Mouse (Mus musculus) forebrain, embryonic 14.5 days (tissue): Measurements from ENCODE around the gene Phc3. TPM values are rescaled to one million over a fixed set of nuclear protein-coding genes. Genes with fewer than 3 reads are reported as not detected.

Experiments used
- ATAC-seq: fragments of 200-750 bp; cut with Nextera tagmentation; 2 replicates; pipeline ENCODE4 v1.8.0; 2017; ENCODE audit warnings: mild to moderate bottlenecking, moderate library complexity
- DNase-seq: peaks from one replicate; pipeline ENCODE4 v3.0.0-alpha.2; 2015; ENCODE audit warnings: low spot score
- H3K27ac ChIP-seq: fragments of 300-500 bp; sonication (generic); 2 replicates; pipeline ENCODE4 v1.5.1; 2014; ENCODE audit warnings: low read depth, mild to moderate bottlenecking, control low read depth, low read length, moderate library complexity
- H3K27me3 ChIP-seq: fragments of 300-500 bp; sonication (generic); replicated peaks from 2 replicates; pipeline ENCODE4 v1.6.1; 2014; ENCODE audit warnings: low read length, control low read depth, mixed read lengths; ENCODE audit not compliant: control insufficient read depth, insufficient read depth
- H3K36me3 ChIP-seq: fragments of 300-500 bp; sonication (generic); 2 replicates; pipeline ENCODE4 v1.6.1; 2014; ENCODE audit warnings: low read length, control low read depth; ENCODE audit not compliant: control insufficient read depth, insufficient read depth
- H3K4me1 ChIP-seq: fragments of 300-500 bp; sonication (generic); 2 replicates; pipeline ENCODE4 v1.6.1; 2014; ENCODE audit warnings: antibody characterized with exemption, low read length, control low read depth; ENCODE audit not compliant: control insufficient read depth, insufficient read depth
- H3K4me2 ChIP-seq: fragments of 300-500 bp; sonication (generic); 2 replicates; pipeline ENCODE4 v1.6.1; 2014; ENCODE audit warnings: mild to moderate bottlenecking, control low read depth, low read length
- H3K4me3 ChIP-seq: fragments of 300-500 bp; sonication (generic); 2 replicates; pipeline ENCODE4 v1.5.1; 2014; ENCODE audit warnings: low read depth, low read length, control low read depth
- H3K9ac ChIP-seq: fragments of 300-500 bp; sonication (generic); 2 replicates; pipeline ENCODE4 v1.6.1; 2014; ENCODE audit warnings: mild to moderate bottlenecking, low read length, control low read depth, moderate library complexity
- H3K9me3 ChIP-seq: fragments of 300-500 bp; sonication (generic); replicated peaks from 2 replicates; pipeline ENCODE4 v1.6.1; 2016; ENCODE audit warnings: low read length, control low read depth, mixed read lengths; ENCODE audit not compliant: control insufficient read depth
- WGBS: fragments of 180-500 bp; shearing (Covaris S2); extraction: QIAGEN DNeasy Blood & Tissue Kit; methylation state at CpG from one replicate; pipeline ENCODE4 v1.1.7; 2014; 5-methylcytosine and 5-hydroxymethylcytosine counted together
- polyA plus RNA-seq: library from polyadenylated mRNA; unstranded; fragments of >200 nt; fragmentation: Nextera tagmentation; extraction: Ambion mirVana; gene quantifications from 2 replicates; pipeline ENCODE4 v1.2.1, GENCODE M21; 2014

Gene Phc3
- polyA plus RNA-seq, 1 experiment from 2014 or later, result 4.8 TPM

DNA sequence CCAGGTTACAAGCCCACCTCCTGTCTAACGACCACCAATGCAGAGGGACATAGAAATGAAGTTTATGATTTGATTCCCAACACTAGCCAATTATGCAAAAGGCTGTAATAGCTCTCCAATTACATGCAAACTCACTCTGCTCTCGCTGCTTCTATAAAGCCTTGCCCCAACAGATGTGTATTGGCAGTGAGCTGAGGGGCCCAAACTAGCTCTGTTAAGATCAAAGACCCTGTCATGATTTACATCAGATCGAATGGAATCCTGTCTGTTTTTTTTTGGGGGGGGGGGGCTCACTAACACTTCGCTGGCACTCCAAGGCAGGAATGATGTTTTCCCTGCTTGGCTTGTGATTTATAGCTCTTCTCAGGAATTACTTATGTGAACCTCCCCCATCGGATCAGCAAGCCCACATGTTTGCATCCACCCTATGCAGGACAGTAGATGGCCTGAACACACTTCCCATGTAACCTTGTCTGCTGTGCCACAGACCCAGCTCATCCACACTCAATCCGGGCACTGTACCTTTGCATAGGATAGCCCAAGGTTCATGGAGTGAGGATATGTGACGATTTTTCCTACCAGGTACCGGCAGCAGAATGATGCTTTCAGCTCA lies 13.8 kb upstream of the Phc3 start:
- Histone ChIP-seq H3K9me3 (no peaks in the 10 kb centered on the region), H3K9ac (no peak overlapping the region), H3K4me1 (no peaks in the 10 kb centered on the region), H3K27ac (no peak overlapping the region), H3K27me3 (no peaks in the 10 kb centered on the region), H3K36me3 (no peaks in the 10 kb centered on the region), H3K4me2 (no peak overlapping the region), H3K4me3 (no peak overlapping the region)
- WGBS, result 62% methylated on average over 8 of the region's 8 CpGs
- no peak for DNase-seq
- no peak for ATAC-seq

DNA sequence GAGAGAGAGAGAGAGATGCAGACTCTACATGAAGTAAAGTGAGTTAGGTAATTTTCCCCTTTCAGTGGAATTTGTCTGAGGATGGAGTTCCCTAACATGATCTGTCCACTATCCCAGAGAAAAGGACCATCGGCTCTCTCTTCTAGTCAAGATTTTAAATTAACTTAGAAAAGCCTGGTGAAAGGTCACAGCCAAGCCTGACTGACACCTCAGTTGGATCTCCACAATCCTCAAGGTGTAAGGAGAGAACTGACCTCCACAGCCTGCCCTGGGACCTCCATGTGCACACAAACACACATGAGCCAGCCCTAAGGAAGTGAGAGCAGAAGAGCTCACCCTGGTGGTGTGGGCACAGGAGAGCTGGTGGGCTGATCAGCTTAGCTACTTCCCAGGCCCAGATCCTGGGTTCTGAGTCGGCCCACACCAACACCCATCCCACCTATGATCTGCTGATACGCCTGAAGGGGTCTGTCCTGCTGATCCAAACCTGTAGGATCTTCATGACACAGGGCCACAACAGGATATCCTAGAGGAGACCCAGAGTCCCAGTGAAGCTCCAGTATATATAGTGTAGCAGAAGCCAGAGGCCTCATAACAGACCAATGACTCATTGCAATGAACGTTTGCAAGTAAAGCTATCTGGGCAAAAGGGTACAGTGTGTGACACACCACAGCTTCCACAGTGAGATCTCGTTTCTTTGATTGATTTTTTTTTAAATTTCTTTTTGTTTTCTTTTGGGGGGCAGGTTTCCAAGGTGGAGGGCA lies 12.6 kb upstream of the Phc3 start:
- Histone ChIP-seq H3K27ac (no peak overlapping the region), H3K36me3 (no peaks in the 10 kb centered on the region)

DNA sequence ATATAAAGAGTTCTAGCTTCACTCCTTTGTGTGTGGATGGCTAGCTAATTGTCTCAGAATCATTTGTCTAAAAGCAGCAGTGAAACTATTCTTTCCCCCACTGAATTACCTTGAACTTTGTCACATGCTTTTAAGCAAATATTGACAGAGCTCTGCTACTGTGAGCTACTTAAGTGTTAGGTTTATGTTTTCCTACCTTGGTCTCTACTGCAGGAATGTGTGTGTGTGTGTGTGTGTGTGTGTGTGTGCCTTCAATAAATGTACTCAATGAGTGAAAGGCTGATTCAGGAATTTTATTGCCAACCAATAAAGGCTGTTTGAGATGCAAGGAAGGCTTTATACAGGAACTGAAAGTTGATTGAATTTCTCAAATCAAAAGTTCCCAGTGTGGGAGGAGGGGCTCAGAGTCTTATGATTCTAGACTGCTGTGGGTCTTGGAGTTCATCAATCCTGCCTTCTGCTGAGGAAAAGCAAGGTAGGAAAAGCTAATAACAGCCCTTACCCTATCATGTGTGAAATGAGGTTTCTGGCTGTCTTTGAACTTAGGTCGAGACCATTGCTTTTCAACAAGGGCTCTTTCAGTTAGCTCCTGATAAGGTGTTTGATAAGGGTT lies 7.9 kb upstream of the Phc3 start:
- Histone ChIP-seq H3K4me3 (no peak overlapping the region), H3K36me3 (no peaks in the 10 kb centered on the region), H3K4me1 (no peaks in the 10 kb centered on the region), H3K27me3 (no peaks in the 10 kb centered on the region), H3K9ac (no peak overlapping the region), H3K27ac (no peak overlapping the region), H3K4me2 (no peak overlapping the region), H3K9me3 (no peaks in the 10 kb centered on the region)
- no peak for DNase-seq
- no peak for ATAC-seq
- WGBS, result 78% methylated on average over 1 of the region's 1 CpGs

More for the DNA sequence above, 12.6 kb upstream of the Phc3 start:
- Histone ChIP-seq H3K27me3 (no peaks in the 10 kb centered on the region), H3K4me3 (no peak overlapping the region), H3K9ac (no peak overlapping the region), H3K4me2 (no peak overlapping the region), H3K4me1 (no peaks in the 10 kb centered on the region), H3K9me3 (no peaks in the 10 kb centered on the region)
- no peak for ATAC-seq
- WGBS, result 84% methylated on average over 5 of the region's 5 CpGs
- no peak for DNase-seq

DNA sequence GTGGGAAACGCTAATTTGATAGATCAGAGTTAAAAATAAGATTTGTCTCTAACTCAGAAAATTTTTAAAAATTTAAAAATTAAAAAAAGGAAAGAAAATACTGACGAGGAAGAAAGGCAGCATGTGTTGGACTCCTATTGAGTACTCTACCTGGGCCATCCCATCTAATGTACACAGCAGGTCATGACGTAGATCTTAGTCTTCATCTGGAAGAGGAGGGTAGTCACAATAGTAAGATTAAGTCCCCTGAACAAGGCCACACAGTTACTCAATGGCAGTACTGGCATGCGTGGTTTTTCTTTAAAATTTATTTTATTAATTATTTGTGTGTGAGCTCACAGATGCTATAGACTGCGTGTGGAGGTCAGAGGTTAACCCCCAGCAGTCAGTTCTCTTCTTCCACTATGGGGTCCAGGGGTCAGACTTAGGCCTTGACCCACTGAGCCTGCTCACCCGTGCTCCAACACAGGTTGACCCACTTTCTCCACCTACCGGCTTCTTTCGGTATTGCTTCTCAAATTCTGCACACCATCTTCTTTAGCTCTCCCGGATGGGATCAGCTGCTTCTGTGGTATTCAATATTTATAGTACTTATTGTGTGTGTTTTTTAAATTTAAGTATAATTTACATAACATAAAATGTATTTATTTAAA lies 6.0 kb upstream of the Phc3 start:
- no peaks in the 10 kb centered on the region for H3K4me1 ChIP-seq
- DNase-seq (peak; percentile 68), ATAC-seq (peak; percentile 37; the same call in 1 of the 2 replicates)
- no peak overlapping the region for H3K4me2 ChIP-seq
- no peak overlapping the region for H3K27ac ChIP-seq
- H3K9ac ChIP-seq, result no peak overlapping the region
- no peaks in the 10 kb centered on the region for H3K9me3 ChIP-seq
- H3K36me3 ChIP-seq, result no peaks in the 10 kb centered on the region
- WGBS, result 41% methylated on average over 9 of the region's 9 CpGs
- no peaks in the 10 kb centered on the region for H3K27me3 ChIP-seq
- no peak overlapping the region for H3K4me3 ChIP-seq

DNA sequence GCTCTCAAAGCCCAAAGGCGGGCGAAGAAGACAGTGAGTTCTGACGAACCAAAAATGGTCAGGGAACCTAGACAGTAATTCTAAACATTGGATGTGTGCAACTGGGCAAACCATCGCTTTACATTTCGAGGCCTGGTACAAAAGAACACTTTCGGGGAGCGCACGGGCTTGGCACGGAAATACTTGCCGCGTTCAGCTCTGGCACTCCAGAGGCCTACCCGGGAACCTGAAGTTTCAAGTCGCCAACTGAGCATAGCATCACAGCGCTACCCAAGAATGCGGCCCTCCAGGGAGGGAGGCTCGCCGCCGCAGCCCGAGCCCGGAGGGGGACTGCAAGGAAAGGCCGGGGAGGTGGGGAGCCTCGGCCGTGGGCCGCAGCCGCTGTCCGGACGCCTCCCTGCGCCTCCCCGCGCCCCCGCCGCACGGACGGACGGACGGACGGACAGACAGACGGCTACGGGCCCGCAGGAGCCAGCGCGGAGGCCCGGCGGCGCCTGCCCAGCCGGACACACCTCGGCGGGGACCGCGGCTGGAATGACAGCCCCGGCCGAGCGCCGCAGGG lies 603 bp downstream of the Phc3 start:
- H3K27ac ChIP-seq, result peak overlapping the region; percentile 72

DNA sequence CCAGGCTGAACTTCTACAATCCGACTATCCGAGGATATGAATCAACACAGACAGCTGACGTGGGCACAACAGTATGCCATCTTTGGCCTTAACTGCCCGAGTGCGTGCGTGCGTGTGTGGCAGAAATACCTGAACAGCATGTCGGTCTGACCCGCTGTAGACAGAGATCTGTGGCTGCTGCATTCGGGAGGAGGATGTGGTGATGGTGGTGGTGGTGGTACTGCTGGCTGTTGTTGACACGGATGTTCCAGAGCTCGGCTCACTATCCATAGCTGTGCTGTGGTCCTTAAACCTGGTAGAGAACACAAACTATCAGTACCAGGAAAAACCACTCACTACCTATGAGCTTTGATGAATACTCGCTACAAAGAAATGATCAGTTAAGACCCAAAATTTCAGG lies 3.6 kb downstream of the Phc3 start:
- no peaks in the 10 kb centered on the region for H3K27me3 ChIP-seq
- H3K4me3 ChIP-seq, result no peak overlapping the region
- 96% methylated on average over 13 of the region's 13 CpGs for WGBS
- H3K9me3 ChIP-seq, result no peaks in the 10 kb centered on the region
- no peak overlapping the region for H3K4me2 ChIP-seq
- peaks cover 5% of the 10 kb centered on the region for H3K4me1 ChIP-seq
- H3K27ac ChIP-seq, result no peak overlapping the region
- DNase-seq (no peak), ATAC-seq (no peak)
- no peak overlapping the region for H3K9ac ChIP-seq
- H3K36me3 ChIP-seq, result peaks cover 43% of the 10 kb centered on the region

More for the DNA sequence above, 603 bp downstream of the Phc3 start:
- ATAC-seq, result peak; percentile 79
- Histone ChIP-seq H3K4me3 (peak overlapping the region; percentile 96), H3K4me2 (peak overlapping the region; percentile 71), H3K36me3 (peaks cover 21% of the 10 kb centered on the region), H3K27me3 (no peaks in the 10 kb centered on the region), H3K9me3 (no peaks in the 10 kb centered on the region), H3K4me1 (peaks cover 5% of the 10 kb centered on the region), H3K9ac (peak overlapping the region; percentile 91)
- WGBS, result under 1% methylated on average over 54 of the region's 54 CpGs
- peak; percentile 62 for DNase-seq

DNA sequence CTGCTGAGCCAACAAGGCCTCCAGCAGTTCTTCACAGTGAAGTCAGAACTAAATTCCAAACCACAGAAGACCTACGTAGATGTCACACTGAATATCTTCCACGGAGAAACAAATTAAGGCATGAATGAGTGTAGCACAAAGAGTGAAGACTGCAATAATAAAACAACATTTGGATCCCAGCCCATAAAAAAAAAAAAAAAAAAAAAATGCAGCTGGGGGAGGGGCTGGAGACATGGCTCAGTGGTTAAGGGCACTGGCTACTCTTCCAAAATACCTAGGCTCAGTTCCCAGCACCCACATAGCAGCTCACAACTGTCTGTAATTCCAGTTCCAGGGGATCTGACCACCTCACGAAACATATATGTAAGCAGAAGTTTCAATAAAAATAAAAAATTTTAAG lies 5.0 kb downstream of the Phc3 start:
- H3K36me3 ChIP-seq, result peaks cover 57% of the 10 kb centered on the region
- ATAC-seq, result no peak
- H3K27me3 ChIP-seq, result no peaks in the 10 kb centered on the region
- no peaks in the 10 kb centered on the region for H3K9me3 ChIP-seq
- no peak overlapping the region for H3K9ac ChIP-seq
- H3K27ac ChIP-seq, result no peak overlapping the region
- DNase-seq, result no peak
- no peak overlapping the region for H3K4me2 ChIP-seq
- no peak overlapping the region for H3K4me3 ChIP-seq
- 84% methylated on average over 3 of the region's 3 CpGs for WGBS
- H3K4me1 ChIP-seq, result peaks cover 11% of the 10 kb centered on the region

DNA sequence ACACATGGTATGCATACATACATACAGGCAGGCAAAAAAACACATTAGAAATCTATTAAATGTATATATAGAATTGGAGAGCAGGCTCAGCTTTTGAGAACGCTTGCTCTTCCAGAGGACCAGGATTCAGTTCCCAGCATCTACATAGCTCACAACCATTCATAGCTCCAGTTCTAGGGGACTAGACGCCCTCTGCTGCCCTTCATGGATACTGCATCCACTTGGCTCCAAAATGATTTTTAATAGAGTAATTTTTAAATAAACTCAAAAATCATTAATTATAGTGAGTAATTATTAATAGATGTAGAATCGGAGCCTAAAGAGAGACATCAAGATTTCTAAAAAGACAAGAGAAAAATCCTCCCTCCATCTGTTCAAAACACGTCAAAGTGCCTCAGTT lies 6.1 kb downstream of the Phc3 start:
- Histone ChIP-seq H3K4me3 (no peak overlapping the region), H3K4me1 (peaks cover 10% of the 10 kb centered on the region), H3K36me3 (peaks cover 67% of the 10 kb centered on the region), H3K9me3 (no peaks in the 10 kb centered on the region), H3K4me2 (no peak overlapping the region), H3K27ac (no peak overlapping the region), H3K27me3 (no peaks in the 10 kb centered on the region), H3K9ac (no peak overlapping the region)
- ATAC-seq, result no peak
- WGBS, result 97% methylated on average over 4 of the region's 4 CpGs
- DNase-seq, result no peak
